ENCODE assay signal across 8 mouse cellular contexts in genomic region chr11:80354832-80355231, GRCm38 (mm10). TPM values are rescaled to one million over a fixed set of nuclear protein-coding genes. Genes with fewer than 3 reads are reported as not detected.
DNase-seq lines count a peak whose midpoint lies in the region; ATAC-seq and TF ChIP-seq lines count a peak whose summit lies in the region.
"Had no signal": no experiment of that assay in that cellular context is flagged by ENCODE, and none has a peak within 500 bp of the region (broad histone marks: within the 10 kb centered on the region; RNA-seq: fewer than 3 reads in every experiment).

No protein-coding gene starts in this region.

- 0 out of 2 replicates have a peak, but pooled peaks cover 3% of the 10 kb centered on the region for H3K36me3 ChIP-seq in E14TG2a.4 (ENCODE audit: insufficient read depth, low read length)
- H3K36me3 ChIP-seq in lung, embryonic 16.5 days (ENCODE audit: control insufficient read depth, insufficient read depth, low read length) = no peaks in the 10 kb centered on the region

- TF ChIP-seq CTCF in E14TG2a.4 (conservative IDR thresholded peaks at IDR 0.05; ENCODE audit: low read length) = 0 out of 2 replicates have a peak, but pooled peaks have one; percentile 9

- no peak overlapping the region for H3K9ac ChIP-seq in lung, embryonic 16.5 days (ENCODE audit: low read length)

- H3K9me3 ChIP-seq in E14TG2a.4 (ENCODE audit: low read length) = no peaks in the 10 kb centered on the region
- no peaks in the 10 kb centered on the region for H3K9me3 ChIP-seq in lung, embryonic 16.5 days (ENCODE audit: control insufficient read depth, low read length)

- DNase-seq in kidney, postnatal 14 days = peak; percentile 11
- DNase-seq in kidney, adult 8-10 months = no peak
- DNase-seq in A20 (ENCODE audit: low read depth, low spot score) = peak; percentile 66
- no peak for DNase-seq in right cerebral cortex, postnatal 25 days
- DNase-seq in cerebellum, adult 18-20 months = no peak

- peaks cover 6% of the 10 kb centered on the region; the same call in 1 of the 2 replicates for H3K4me1 ChIP-seq in E14TG2a.4 (replicated peaks; ENCODE audit: low read depth, low read length)
- no peaks in the 10 kb centered on the region for H3K4me1 ChIP-seq in lung, embryonic 16.5 days (replicated peaks; ENCODE audit: control insufficient read depth, insufficient read depth, low read length)

- 36% methylated on average over 4 of the region's 4 CpGs for WGBS in lung, embryonic 16.5 days

- no peak overlapping the region for H3K27ac ChIP-seq in lung, embryonic 16.5 days (ENCODE audit: low read length)

- H3K4me3 ChIP-seq in E14TG2a.4 (replicated peaks; ENCODE audit: low read length) = no peak overlapping the region
- H3K4me3 ChIP-seq in lung, embryonic 16.5 days (ENCODE audit: low read length) = no peak overlapping the region

- 0 out of 2 replicates have a peak, but pooled peaks have one; percentile 36 for ATAC-seq in lung, embryonic 16.5 days (ENCODE audit: low read depth)

- H3K4me2 ChIP-seq in lung, embryonic 16.5 days (ENCODE audit: low read depth, low read length) = no peak overlapping the region
- H3K4me2 ChIP-seq: midbrain, embryonic 11.5 days had no signal

- 0 out of 2 replicates have a peak, but pooled peaks cover 6% of the 10 kb centered on the region for H3K27me3 ChIP-seq in E14TG2a.4 (ENCODE audit: insufficient read depth, low read length)
- no peaks in the 10 kb centered on the region for H3K27me3 ChIP-seq in lung, embryonic 16.5 days (ENCODE audit: control insufficient read depth, insufficient read depth, low read depth, low read length)

RNA-seq across cellular contexts. Expression of gene 5730455P16Rik, which starts 23.0 kb away (rescaled TPM):
- polyA plus RNA-seq in lung, embryonic 16.5 days (2015; fragmentation: Nextera tagmentation; extraction: Ambion mirVana) = 17.5 and 19.4 TPM in 2 replicates

RNA-seq across cellular contexts. Expression of gene Zfp207, which starts 28.2 kb away (rescaled TPM):
- polyA plus RNA-seq in lung, embryonic 16.5 days (2015; fragmentation: Nextera tagmentation; extraction: Ambion mirVana) = 229 and 240 TPM in 2 replicates

RNA-seq across cellular contexts. Expression of gene Rhbdl3, which starts 54.1 kb away (rescaled TPM):
- polyA plus RNA-seq in lung, embryonic 16.5 days (2015; fragmentation: Nextera tagmentation; extraction: Ambion mirVana) = 1.5 and 1.7 TPM in 2 replicates

Comparison
In these comparisons a context has a peak if more than half of its experiments do, and no peak if none do; other contexts are left out.
1. DNase-seq: peak in kidney, postnatal 14 days (single experiment) and A20 (single experiment); none in kidney, adult 8-10 months (0 of 2), right cerebral cortex, postnatal 25 days (single experiment) and cerebellum, adult 18-20 months (0 of 2).